Mouse (Mus musculus) embryonic facial prominence, embryonic 12.5 days (tissue): Measurements from ENCODE around the gene Dnah6. TPM values are rescaled to one million over a fixed set of nuclear protein-coding genes. Genes with fewer than 3 reads are reported as not detected.

ENCODE experiments used
- ATAC-seq: fragments of 200-750 bp; cut with Nextera tagmentation; 2 replicates; pipeline ENCODE4 v1.8.0; 2017; ENCODE audit not compliant: insufficient number of reproducible peaks, insufficient read depth, low FRiP score, low TSS enrichment
- H3K27ac ChIP-seq: fragments of 300-500 bp; sonication (generic); 2 replicates; pipeline ENCODE4 v1.5.1; 2016; ENCODE audit warnings: mild to moderate bottlenecking
- H3K27me3 ChIP-seq: fragments of 300-500 bp; sonication (generic); 2 replicates; pipeline ENCODE4 v1.6.1; 2016; ENCODE audit warnings: mild to moderate bottlenecking, moderate library complexity
- H3K36me3 ChIP-seq: fragments of 300-500 bp; sonication (generic); 2 replicates; pipeline ENCODE4 v1.6.1; 2016; ENCODE audit warnings: mild to moderate bottlenecking
- H3K4me1 ChIP-seq: fragments of 300-500 bp; sonication (generic); 2 replicates; pipeline ENCODE4 v1.6.1; 2016
- H3K4me2 ChIP-seq: fragments of 300-500 bp; sonication (generic); replicated peaks from 2 replicates; pipeline ENCODE4 v1.6.1; 2016; ENCODE audit warnings: mild to moderate bottlenecking, moderate library complexity
- H3K4me3 ChIP-seq: fragments of 300-500 bp; sonication (generic); 2 replicates; pipeline ENCODE4 v1.5.1; 2016; ENCODE audit warnings: mild to moderate bottlenecking
- H3K9ac ChIP-seq: fragments of 300-500 bp; sonication (generic); 2 replicates; pipeline ENCODE4 v1.6.1; 2016; ENCODE audit warnings: mild to moderate bottlenecking, moderate library complexity
- H3K9me3 ChIP-seq: fragments of 300-500 bp; sonication (generic); 2 replicates; pipeline ENCODE4 v1.6.1; 2016; ENCODE audit warnings: mild to moderate bottlenecking, moderate library complexity
- WGBS: fragments of 180-500 bp; shearing (Covaris S2); methylation state at CpG from one replicate; pipeline ENCODE4 v1.1.7; 2016; 5-methylcytosine and 5-hydroxymethylcytosine counted together
- polyA plus RNA-seq: library from polyadenylated mRNA; unstranded; fragments of >200 nt; fragmentation: Nextera tagmentation; extraction: Ambion mirVana; gene quantifications from 2 replicates; pipeline ENCODE4 v1.2.1, GENCODE M21; 2016

The Dnah6 gene
- polyA plus RNA-seq, 1 experiment from 2014 or later: 0.06 TPM

- Histone ChIP-seq H3K27ac (no peak overlapping the region), H3K36me3 (no peaks in the 10 kb centered on the region), H3K4me3 (no peak overlapping the region), H3K4me1 (no peaks in the 10 kb centered on the region), H3K4me2 (no peak overlapping the region), H3K9me3 (0 out of 2 replicates have a peak, but pooled peaks cover 3% of the 10 kb centered on the region), H3K27me3 (no peaks in the 10 kb centered on the region), H3K9ac (no peak overlapping the region)
- 6% methylated on average over 3 of the region's 3 CpGs for WGBS
- ATAC-seq: no peak
Observed at GRCm38 (mm10) chr6:73020061-73020460, 201.4 kb downstream of the Dnah6 start.

- no peak overlapping the region for H3K27ac ChIP-seq
- H3K4me3 ChIP-seq: no peak overlapping the region
- 82% methylated on average over 10 of the region's 10 CpGs for WGBS
- no peaks in the 10 kb centered on the region for H3K27me3 ChIP-seq
- ATAC-seq: no peak
- no peaks in the 10 kb centered on the region for H3K4me1 ChIP-seq
- H3K9me3 ChIP-seq: 0 out of 2 replicates have a peak, but pooled peaks cover 3% of the 10 kb centered on the region
- H3K36me3 ChIP-seq: no peaks in the 10 kb centered on the region
- H3K4me2 ChIP-seq: no peak overlapping the region
- no peak overlapping the region for H3K9ac ChIP-seq
Observed at GRCm38 (mm10) chr6:73018725-73019280, 202.6 kb downstream of the Dnah6 start.

GRCm38 (mm10) chr6:73014317-73015160 is 206.9 kb downstream of the Dnah6 start:
- no peaks in the 10 kb centered on the region for H3K9me3 ChIP-seq
- no peak for ATAC-seq
- H3K36me3 ChIP-seq: no peaks in the 10 kb centered on the region
- no peak overlapping the region for H3K4me3 ChIP-seq
- H3K9ac ChIP-seq: no peak overlapping the region
- 69% methylated on average over 13 of the region's 13 CpGs for WGBS
- H3K4me2 ChIP-seq: no peak overlapping the region
- H3K4me1 ChIP-seq: no peaks in the 10 kb centered on the region; the same call in 1 of the 2 replicates
- no peak overlapping the region for H3K27ac ChIP-seq
- no peaks in the 10 kb centered on the region for H3K27me3 ChIP-seq

GRCm38 (mm10) chr6:73012931-73013330 is 208.5 kb downstream of the Dnah6 start:
- Histone ChIP-seq H3K36me3 (no peaks in the 10 kb centered on the region), H3K9ac (no peak overlapping the region), H3K27ac (peak overlapping the region; percentile 5; the same call in 1 of the 2 replicates), H3K4me2 (no peak overlapping the region), H3K27me3 (no peaks in the 10 kb centered on the region), H3K4me1 (no peaks in the 10 kb centered on the region; the same call in 1 of the 2 replicates), H3K9me3 (no peaks in the 10 kb centered on the region), H3K4me3 (no peak overlapping the region)
- no peak for ATAC-seq
- WGBS: 67% methylated on average over 8 of the region's 8 CpGs

- Histone ChIP-seq H3K9me3 (no peaks in the 10 kb centered on the region), H3K27me3 (no peaks in the 10 kb centered on the region), H3K4me2 (no peak overlapping the region), H3K36me3 (no peaks in the 10 kb centered on the region), H3K4me1 (no peaks in the 10 kb centered on the region; the same call in 1 of the 2 replicates), H3K4me3 (no peak overlapping the region), H3K27ac (no peak overlapping the region), H3K9ac (no peak overlapping the region)
- ATAC-seq: no peak
- 87% methylated on average over 6 of the region's 6 CpGs for WGBS
Observed at GRCm38 (mm10) chr6:73011827-73012226, 209.6 kb downstream of the Dnah6 start.

- Histone ChIP-seq H3K27ac (no peak overlapping the region), H3K4me3 (no peak overlapping the region), H3K27me3 (no peaks in the 10 kb centered on the region), H3K4me1 (no peaks in the 10 kb centered on the region; the same call in 1 of the 2 replicates), H3K9ac (no peak overlapping the region), H3K36me3 (no peaks in the 10 kb centered on the region), H3K4me2 (no peak overlapping the region), H3K9me3 (no peaks in the 10 kb centered on the region)
- ATAC-seq: no peak
- WGBS: 46% methylated on average over 6 of the region's 6 CpGs
Observed at GRCm38 (mm10) chr6:73010073-73010472, 211.4 kb downstream of the Dnah6 start.

- 72% methylated on average over 5 of the region's 5 CpGs for WGBS
- ATAC-seq: no peak
- H3K27me3 ChIP-seq: no peaks in the 10 kb centered on the region
Observed at GRCm38 (mm10) chr6:73003601-73004000, 217.8 kb downstream of the Dnah6 start.

GRCm38 (mm10) chr6:73002391-73002790 is 219.1 kb downstream of the Dnah6 start:
- no peak overlapping the region for H3K4me2 ChIP-seq
- no peaks in the 10 kb centered on the region for H3K9me3 ChIP-seq
- ATAC-seq: no peak

More at GRCm38 (mm10) chr6:73003601-73004000, 217.8 kb downstream of the Dnah6 start:
- Histone ChIP-seq H3K27ac (no peak overlapping the region), H3K4me1 (no peaks in the 10 kb centered on the region), H3K36me3 (no peaks in the 10 kb centered on the region), H3K9ac (no peak overlapping the region), H3K9me3 (no peaks in the 10 kb centered on the region), H3K4me2 (no peak overlapping the region), H3K4me3 (no peak overlapping the region)

GRCm38 (mm10) chr6:72998809-72999208 is 222.6 kb downstream of the Dnah6 start:
- no peaks in the 10 kb centered on the region for H3K9me3 ChIP-seq
- WGBS: 83% methylated on average over 1 of the region's 1 CpGs
- no peak overlapping the region for H3K4me2 ChIP-seq
- H3K27me3 ChIP-seq: no peaks in the 10 kb centered on the region
- H3K4me3 ChIP-seq: no peak overlapping the region
- no peak for ATAC-seq
- H3K4me1 ChIP-seq: no peaks in the 10 kb centered on the region
- H3K27ac ChIP-seq: no peak overlapping the region
- H3K36me3 ChIP-seq: no peaks in the 10 kb centered on the region
- H3K9ac ChIP-seq: no peak overlapping the region

More at GRCm38 (mm10) chr6:73002391-73002790, 219.1 kb downstream of the Dnah6 start:
- Histone ChIP-seq H3K36me3 (no peaks in the 10 kb centered on the region), H3K4me3 (no peak overlapping the region), H3K4me1 (no peaks in the 10 kb centered on the region), H3K27ac (no peak overlapping the region), H3K9ac (no peak overlapping the region), H3K27me3 (no peaks in the 10 kb centered on the region)
- WGBS: 46% methylated on average over 1 of the region's 1 CpGs

GRCm38 (mm10) chr6:72993688-72994082 is 227.8 kb downstream of the Dnah6 start:
- 77% methylated on average over 5 of the region's 5 CpGs for WGBS
- no peaks in the 10 kb centered on the region for H3K4me1 ChIP-seq
- H3K9ac ChIP-seq: no peak overlapping the region
- no peak overlapping the region for H3K27ac ChIP-seq
- H3K9me3 ChIP-seq: no peaks in the 10 kb centered on the region
- no peak overlapping the region for H3K4me3 ChIP-seq
- H3K4me2 ChIP-seq: no peak overlapping the region
- ATAC-seq: no peak
- no peaks in the 10 kb centered on the region for H3K36me3 ChIP-seq
- no peaks in the 10 kb centered on the region for H3K27me3 ChIP-seq

- WGBS: 59% methylated on average over 8 of the region's 8 CpGs
- H3K9ac ChIP-seq: no peak overlapping the region
- no peaks in the 10 kb centered on the region for H3K36me3 ChIP-seq
- no peak overlapping the region for H3K27ac ChIP-seq
- no peak overlapping the region for H3K4me3 ChIP-seq
- H3K27me3 ChIP-seq: no peaks in the 10 kb centered on the region
- no peaks in the 10 kb centered on the region for H3K9me3 ChIP-seq
- H3K4me1 ChIP-seq: no peaks in the 10 kb centered on the region
- no peak overlapping the region for H3K4me2 ChIP-seq
- no peak for ATAC-seq
Observed at GRCm38 (mm10) chr6:72993054-72993687, 228.3 kb downstream of the Dnah6 start.

GRCm38 (mm10) chr6:72990206-72990605 is 231.2 kb downstream of the Dnah6 start:
- Histone ChIP-seq H3K36me3 (no peaks in the 10 kb centered on the region), H3K27me3 (no peaks in the 10 kb centered on the region), H3K4me3 (no peak overlapping the region), H3K27ac (no peak overlapping the region), H3K4me2 (no peak overlapping the region), H3K4me1 (no peaks in the 10 kb centered on the region), H3K9me3 (no peaks in the 10 kb centered on the region), H3K9ac (no peak overlapping the region)
- WGBS: 87% methylated on average over 5 of the region's 5 CpGs
- ATAC-seq: no peak
